Mouse (Mus musculus) CD4-positive naive resting alpha-beta T cell, adult 57 days (primary cell): ENCODE results near the gene Palm. TPM values are rescaled to one million over a fixed set of nuclear protein-coding genes. Genes with fewer than 3 reads are reported as not detected.

Experiments
- total RNA-seq: library from RNA; stranded (reverse); gene quantifications from one replicate; pipeline ENCODE4 v1.2.4, GENCODE M21; 2023

Palm gene
- total RNA-seq, result 6.7 TPM

GRCm38 (mm10) chr10:79793051-79793737, at the start of gene Palm:
Gene Palm (plus strand): TSS chr10:79793572.

GRCm38 (mm10) chr10:79745898-79746773, 47.2 kb upstream of the Palm start, which contains the start of gene Polrmt:
Gene Polrmt (minus strand): TSS chr10:79746581.

GRCm38 (mm10) chr10:79754856-79755516, 38.4 kb upstream of the Palm start, which contains the start of gene Fgf22:
Gene Fgf22 (plus strand): TSS chr10:79755076.

GRCm38 (mm10) chr10:79766508-79767325, 26.7 kb upstream of the Palm start, which contains the start of gene Rnf126:
Gene Rnf126 (minus strand): TSS chr10:79766952.

GRCm38 (mm10) chr10:79777103-79777531, 16.3 kb upstream of the Palm start, which contains the start of gene Fstl3:
Gene Fstl3 (plus strand): TSS chr10:79777272.

GRCm38 (mm10) chr10:79790861-79791260, 2.5 kb upstream of the Palm start, which contains the start of gene Prss57:
Gene Prss57 (minus strand): TSS chr10:79790961.

GRCm38 (mm10) chr10:79820782-79821181, 27.4 kb downstream of the Palm start, which contains the start of gene Misp:
Gene Misp (plus strand): TSS chr10:79820989.

GRCm38 (mm10) chr10:79853860-79854795, 60.8 kb downstream of the Palm start, which contains the start of gene Ptbp1:
Gene Ptbp1 (plus strand): TSS chr10:79854427.

Other genes starting within 250 kb of the Palm start
- gene Mier2, start 238.4 kb upstream of the Palm start, total RNA-seq, result 58.4 TPM
- not detected for gene Theg, start 206.2 kb upstream of the Palm start, total RNA-seq
- gene C2cd4c, start 179.5 kb upstream of the Palm start, total RNA-seq, result not detected
- gene Shc2, start 155.7 kb upstream of the Palm start, total RNA-seq, result not detected
- gene Odf3l2, start 147.8 kb upstream of the Palm start, total RNA-seq, result not detected
- gene Madcam1, start 129.0 kb upstream of the Palm start, total RNA-seq, result not detected
- gene Tpgs1, start 124.2 kb upstream of the Palm start, total RNA-seq, result 22.8 TPM
- 93.4 TPM for gene Cdc34, start 111.4 kb upstream of the Palm start, total RNA-seq
- 3.2 TPM for gene Gzmm, start 104.6 kb upstream of the Palm start, total RNA-seq
- gene Bsg, start 89.1 kb upstream of the Palm start, total RNA-seq, result 99.5 TPM
- gene Hcn2, start 76.9 kb upstream of the Palm start, total RNA-seq, result not detected
- 69.9 TPM for gene Polrmt, start 47.0 kb upstream of the Palm start, total RNA-seq
- not detected for gene Fgf22, start 38.5 kb upstream of the Palm start, total RNA-seq
- gene Rnf126, start 26.6 kb upstream of the Palm start, total RNA-seq, result 71.9 TPM
- 1.2 TPM for gene Fstl3, start 16.3 kb upstream of the Palm start, total RNA-seq
- not detected for gene Prss57, start 2.6 kb upstream of the Palm start, total RNA-seq
- gene Misp, start 27.4 kb downstream of the Palm start, total RNA-seq, result not detected
- gene Ptbp1, start 60.9 kb downstream of the Palm start, total RNA-seq, result 783 TPM
- gene Prtn3, start 80.9 kb downstream of the Palm start, total RNA-seq, result not detected
- 1.0 TPM for gene Plppr3, start 81.1 kb downstream of the Palm start, total RNA-seq
- gene Elane, start 92.7 kb downstream of the Palm start, total RNA-seq, result 0.83 TPM
- not detected for gene Cfd, start 97.3 kb downstream of the Palm start, total RNA-seq
- gene Med16, start 115.4 kb downstream of the Palm start, total RNA-seq, result 59.4 TPM
- not detected for gene Gm26602, start 117.3 kb downstream of the Palm start, total RNA-seq
- gene Kiss1r, start 123.4 kb downstream of the Palm start, total RNA-seq, result 0.65 TPM
- 119 TPM for gene R3hdm4, start 127.6 kb downstream of the Palm start, total RNA-seq
- 8.4 TPM for gene Arid3a, start 133.5 kb downstream of the Palm start, total RNA-seq
- 48.5 TPM for gene Wdr18, start 166.6 kb downstream of the Palm start, total RNA-seq
- 0.68 TPM for gene Grin3b, start 177.1 kb downstream of the Palm start, total RNA-seq
- 158 TPM for gene Tmem259, start 190.8 kb downstream of the Palm start, total RNA-seq
- gene Cnn2, start 195.0 kb downstream of the Palm start, total RNA-seq, result 442 TPM
- 80.3 TPM for gene Abca7, start 202.9 kb downstream of the Palm start, total RNA-seq
- gene Arhgap45, start 223.1 kb downstream of the Palm start, total RNA-seq, result 901 TPM
- 75.3 TPM for gene Polr2e, start 246.2 kb downstream of the Palm start, total RNA-seq